Mouse (Mus musculus): ENCODE data around the gene Ppm1f. TPM values are rescaled to one million over a fixed set of nuclear protein-coding genes. Genes with fewer than 3 reads are reported as not detected.

Ppm1f gene
- polyA plus RNA-seq, 1 experiment from 2014 or later = 24.3 TPM

DNA sequence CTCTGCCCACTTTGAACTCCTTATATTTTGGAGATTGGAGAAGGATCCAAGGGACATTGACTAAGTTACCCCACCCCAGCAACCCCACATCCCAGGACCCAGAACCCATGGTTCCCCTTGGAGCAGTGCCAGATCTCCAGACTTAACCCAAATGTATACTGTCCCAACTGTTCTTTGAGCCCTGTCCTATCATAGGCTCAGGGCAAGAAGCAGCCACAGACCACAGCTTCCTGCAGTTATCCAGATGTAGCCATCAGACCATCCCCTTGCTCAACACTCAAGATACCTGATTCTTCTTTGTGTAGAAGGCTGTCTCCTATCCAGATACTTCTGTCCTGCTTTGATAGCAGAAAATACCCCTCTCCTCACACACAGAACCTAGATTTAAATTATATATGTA, 31.1 kb upstream of the Ppm1f start:
- Histone ChIP-seq H3K9me3 (ENCODE audit: control insufficient read depth, low read length) (no peaks in the 10 kb centered on the region), H3K27ac (ENCODE audit: low read depth, low read length) (no peak overlapping the region), H3K4me2 (ENCODE audit: low read depth) (no peak overlapping the region), H3K36me3 (ENCODE audit: control insufficient read depth, insufficient read depth, low read length) (no peaks in the 10 kb centered on the region), H3K4me3 (ENCODE audit: low read depth, low read length) (no peak overlapping the region), H3K27me3 (ENCODE audit: control insufficient read depth, insufficient read depth, low read length) (no peaks in the 10 kb centered on the region), H3K9ac (ENCODE audit: low read length) (no peak overlapping the region), H3K4me1 (ENCODE audit: control insufficient read depth, insufficient read depth, low read length) (no peaks in the 10 kb centered on the region)
- DNase-seq (ENCODE audit: low spot score) (no peak), ATAC-seq (ENCODE audit: insufficient read depth, low FRiP score, low TSS enrichment) (no peak)

DNA sequence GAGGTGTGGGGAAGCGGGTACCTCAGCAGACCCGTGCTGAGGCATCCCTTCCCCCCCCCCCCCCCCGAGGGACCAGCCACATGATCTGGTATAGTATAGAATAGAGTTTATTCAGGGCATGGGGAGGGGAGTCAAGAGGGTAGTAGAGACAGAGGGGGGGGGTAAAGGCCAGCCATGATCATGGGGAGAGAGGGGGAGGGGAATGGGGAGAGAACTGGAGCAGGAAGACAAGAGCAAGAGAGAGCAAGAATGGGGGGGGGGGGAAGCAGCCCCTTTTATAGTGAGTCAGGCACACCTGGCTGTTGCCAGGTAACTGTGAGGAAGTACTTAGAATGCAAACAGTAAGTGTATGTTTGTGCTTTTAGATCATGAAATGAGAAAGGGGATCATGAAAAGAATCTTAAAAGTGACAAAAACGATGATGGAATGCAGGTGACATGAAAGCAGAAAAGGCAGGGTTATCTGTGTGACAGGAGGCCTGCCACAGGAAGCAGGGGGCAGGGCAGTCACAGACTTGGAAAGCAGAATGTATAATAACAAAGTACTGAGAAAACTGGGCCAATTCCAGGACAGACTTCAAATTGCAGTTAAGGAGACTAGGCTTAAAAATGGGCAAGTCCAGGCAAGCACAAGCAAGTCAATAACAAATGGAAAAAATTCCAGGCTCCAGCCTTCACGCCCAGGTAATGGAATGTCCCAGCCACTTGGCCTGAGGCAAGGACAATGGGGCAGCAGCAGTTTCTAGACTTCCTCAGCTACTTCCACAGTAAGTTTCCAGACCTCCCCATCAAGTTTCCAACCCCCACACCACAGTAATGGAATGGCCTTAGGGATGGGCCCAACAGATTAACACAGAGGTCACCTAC, 30.3 kb upstream of the Ppm1f start:
- no peak overlapping the region for H3K27ac ChIP-seq (ENCODE audit: low read depth, low read length)
- no peak for ATAC-seq (ENCODE audit: insufficient read depth, low FRiP score, low TSS enrichment)
- H3K4me2 ChIP-seq (ENCODE audit: low read depth) = no peak overlapping the region
- H3K9ac ChIP-seq (ENCODE audit: low read length) = no peak overlapping the region
- H3K27me3 ChIP-seq (ENCODE audit: control insufficient read depth, insufficient read depth, low read length) = no peaks in the 10 kb centered on the region
- H3K4me1 ChIP-seq (ENCODE audit: control insufficient read depth, insufficient read depth, low read length) = no peaks in the 10 kb centered on the region
- H3K4me3 ChIP-seq (ENCODE audit: low read depth, low read length) = no peak overlapping the region
- no peak for DNase-seq (ENCODE audit: low spot score)
- H3K36me3 ChIP-seq (ENCODE audit: control insufficient read depth, insufficient read depth, low read length) = no peaks in the 10 kb centered on the region
- 64% methylated on average over 4 of the region's 5 CpGs for WGBS
- no peaks in the 10 kb centered on the region for H3K9me3 ChIP-seq (ENCODE audit: control insufficient read depth, low read length)

DNA sequence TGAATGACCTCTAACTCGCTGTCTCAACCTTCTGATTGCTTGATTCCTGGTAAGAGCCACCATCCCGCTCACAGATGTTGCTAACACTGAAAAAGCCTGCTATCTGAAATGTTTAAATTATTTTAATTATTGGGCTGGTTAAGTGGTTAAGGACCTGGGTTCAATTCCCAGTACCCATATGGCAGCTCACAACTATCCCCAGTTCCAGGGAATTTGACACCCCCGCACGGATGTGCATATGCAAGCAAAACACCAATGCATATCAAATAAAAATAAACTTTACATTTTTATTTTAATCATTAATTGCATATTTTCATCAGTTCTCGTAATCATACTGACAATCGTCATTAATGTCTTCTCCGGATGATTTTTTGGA, 26.0 kb upstream of the Ppm1f start:
- H3K9me3 ChIP-seq (ENCODE audit: control insufficient read depth, low read length) = no peaks in the 10 kb centered on the region
- peak; percentile 54 for ATAC-seq (ENCODE audit: insufficient read depth, low FRiP score, low TSS enrichment)
- peak overlapping the region; percentile 49 for H3K4me2 ChIP-seq (ENCODE audit: low read depth)
- no peaks in the 10 kb centered on the region; the same call in 1 of the 2 replicates for H3K36me3 ChIP-seq (ENCODE audit: control insufficient read depth, insufficient read depth, low read length)
- H3K27me3 ChIP-seq (ENCODE audit: control insufficient read depth, insufficient read depth, low read length) = no peaks in the 10 kb centered on the region
- DNase-seq (ENCODE audit: low spot score) = no peak
- WGBS = 42% methylated on average over 7 of the region's 7 CpGs
- no peaks in the 10 kb centered on the region; the same call in 1 of the 2 replicates for H3K4me1 ChIP-seq (ENCODE audit: control insufficient read depth, insufficient read depth, low read length)
- H3K4me3 ChIP-seq (ENCODE audit: low read depth, low read length) = peak overlapping the region; percentile 72
- peak overlapping the region; percentile 81; the same call in 1 of the 2 replicates for H3K9ac ChIP-seq (ENCODE audit: low read length)
- H3K27ac ChIP-seq (ENCODE audit: low read depth, low read length) = no peak overlapping the region

DNA sequence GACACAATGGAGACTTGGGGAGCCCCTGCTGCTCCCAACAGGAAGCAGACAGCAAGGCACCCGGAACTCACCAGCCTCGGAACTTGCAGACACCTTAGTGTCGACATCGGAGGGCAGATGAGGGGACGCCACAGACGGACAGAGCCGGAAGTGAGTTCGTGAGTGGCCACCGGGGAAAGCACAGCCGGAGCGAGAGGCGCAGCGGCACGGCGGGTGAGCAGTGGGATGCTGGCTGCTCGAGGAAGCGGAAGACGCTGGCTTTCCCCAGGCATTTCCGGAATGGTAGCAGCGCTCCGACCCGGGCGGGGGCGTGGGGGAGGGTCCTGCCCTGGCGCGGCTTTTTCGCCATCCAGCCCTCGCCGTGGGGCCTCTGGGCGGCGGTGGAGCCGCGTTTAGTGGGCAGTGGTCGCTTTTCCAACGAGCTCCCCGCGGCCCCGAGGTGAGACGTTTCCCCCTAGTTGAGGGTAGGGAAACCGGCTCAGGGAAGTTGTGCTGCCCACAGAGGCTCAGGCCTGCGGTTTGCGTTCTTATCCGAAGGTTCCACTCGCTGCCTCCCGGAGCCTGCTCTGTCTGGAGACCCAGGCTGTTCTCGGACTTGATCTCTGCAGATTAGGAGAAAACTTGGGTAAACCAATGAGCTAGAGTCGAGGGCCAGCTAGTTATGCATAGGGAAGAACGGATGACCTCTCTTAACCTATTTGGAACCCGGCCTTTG, 25.5 kb upstream of the Ppm1f start, which contains the start of the genes Top3b and Vpreb1:
TSS of gene Top3b (plus strand) at position 120 of the 715 bp plus-strand sequence.
TSS of gene Vpreb1 (minus strand) at position 227 of the 715 bp plus-strand sequence.
- H3K4me2 ChIP-seq (ENCODE audit: low read depth) = peak within 1 kb of the TSS; percentile 49
- WGBS = 0% methylated on average over 49 of the region's 49 CpGs
- H3K4me3 ChIP-seq (ENCODE audit: low read depth, low read length) = peak within 1 kb of the TSS; percentile 72
- H3K36me3 ChIP-seq (ENCODE audit: control insufficient read depth, insufficient read depth, low read length) = peaks cover 1% of the 10 kb centered on the region
- no peaks in the 10 kb centered on the region; the same call in 1 of the 2 replicates for H3K4me1 ChIP-seq (ENCODE audit: control insufficient read depth, insufficient read depth, low read length)
- peak; percentile 94 for DNase-seq (ENCODE audit: low spot score)
- H3K27ac ChIP-seq (ENCODE audit: low read depth, low read length) = peak within 1 kb of the TSS; percentile 77
- H3K9me3 ChIP-seq (ENCODE audit: control insufficient read depth, low read length) = no peaks in the 10 kb centered on the region
- H3K9ac ChIP-seq (ENCODE audit: low read length) = peak within 1 kb of the TSS; percentile 81
- no peaks in the 10 kb centered on the region for H3K27me3 ChIP-seq (ENCODE audit: control insufficient read depth, insufficient read depth, low read length)
- ATAC-seq (ENCODE audit: insufficient read depth, low FRiP score, low TSS enrichment) = peak; percentile 95

DNA sequence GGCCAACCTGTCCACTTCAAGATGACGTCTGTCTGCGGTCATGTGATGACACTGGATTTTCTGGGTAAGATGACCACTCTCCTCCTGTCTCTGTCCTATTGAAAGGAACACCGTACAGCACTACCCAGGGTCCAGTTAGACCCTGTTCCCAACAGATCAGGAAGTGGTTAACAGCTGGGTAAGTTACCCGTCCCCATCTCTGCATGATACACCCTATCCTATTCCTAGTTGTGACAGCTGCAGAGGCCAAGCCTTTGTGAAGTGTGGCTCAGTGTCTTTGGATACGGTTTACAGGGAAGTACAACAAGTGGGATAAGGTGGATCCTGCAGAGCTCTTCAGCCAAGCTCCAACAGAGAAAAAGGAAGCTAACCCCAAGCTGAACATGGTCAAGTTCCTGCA, 17.2 kb upstream of the Ppm1f start:
- H3K4me1 ChIP-seq (ENCODE audit: control insufficient read depth, insufficient read depth, low read length) = no peaks in the 10 kb centered on the region
- H3K9ac ChIP-seq (ENCODE audit: low read length) = no peak overlapping the region
- H3K4me2 ChIP-seq (ENCODE audit: low read depth) = no peak overlapping the region
- peaks cover 21% of the 10 kb centered on the region for H3K36me3 ChIP-seq (ENCODE audit: control insufficient read depth, insufficient read depth, low read length)
- no peaks in the 10 kb centered on the region for H3K9me3 ChIP-seq (ENCODE audit: control insufficient read depth, low read length)
- no peak overlapping the region for H3K4me3 ChIP-seq (ENCODE audit: low read depth, low read length)
- H3K27ac ChIP-seq (ENCODE audit: low read depth, low read length) = no peak overlapping the region
- no peaks in the 10 kb centered on the region for H3K27me3 ChIP-seq (ENCODE audit: control insufficient read depth, insufficient read depth, low read length)
- ATAC-seq (ENCODE audit: insufficient read depth, low FRiP score, low TSS enrichment) (no peak), DNase-seq (ENCODE audit: low spot score) (no peak)
- 93% methylated on average over 5 of the region's 5 CpGs for WGBS

DNA sequence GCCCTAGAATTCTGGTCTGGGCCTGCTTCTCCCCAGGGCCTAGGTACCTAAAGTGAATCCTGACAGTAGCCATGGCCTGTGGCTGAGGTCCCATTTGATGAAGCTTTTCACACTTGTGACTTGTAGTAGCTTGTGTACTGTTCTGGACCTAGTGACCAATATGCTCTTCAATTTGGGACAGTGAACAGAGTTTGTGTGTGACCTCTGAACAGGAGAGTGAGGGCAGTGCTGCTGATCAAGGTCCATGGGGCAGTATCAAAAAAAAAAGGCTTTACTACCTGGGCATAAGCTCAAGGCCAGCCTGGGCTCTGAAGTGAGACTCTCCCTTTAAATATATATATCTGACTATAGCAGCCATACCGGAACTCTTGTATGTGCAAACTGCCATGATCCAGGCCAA, 7.9 kb upstream of the Ppm1f start:
- Histone ChIP-seq H3K4me1 (ENCODE audit: control insufficient read depth, insufficient read depth, low read length) (no peaks in the 10 kb centered on the region), H3K9ac (ENCODE audit: low read length) (no peak overlapping the region), H3K9me3 (ENCODE audit: control insufficient read depth, low read length) (no peaks in the 10 kb centered on the region), H3K27me3 (ENCODE audit: control insufficient read depth, insufficient read depth, low read length) (no peaks in the 10 kb centered on the region), H3K36me3 (ENCODE audit: control insufficient read depth, insufficient read depth, low read length) (peaks cover 17% of the 10 kb centered on the region), H3K27ac (ENCODE audit: low read depth, low read length) (no peak overlapping the region), H3K4me3 (ENCODE audit: low read depth, low read length) (no peak overlapping the region), H3K4me2 (ENCODE audit: low read depth) (no peak overlapping the region)
- WGBS = 97% methylated on average over 1 of the region's 1 CpGs
- ATAC-seq (ENCODE audit: insufficient read depth, low FRiP score, low TSS enrichment) = no peak
- no peak for DNase-seq (ENCODE audit: low spot score)

DNA sequence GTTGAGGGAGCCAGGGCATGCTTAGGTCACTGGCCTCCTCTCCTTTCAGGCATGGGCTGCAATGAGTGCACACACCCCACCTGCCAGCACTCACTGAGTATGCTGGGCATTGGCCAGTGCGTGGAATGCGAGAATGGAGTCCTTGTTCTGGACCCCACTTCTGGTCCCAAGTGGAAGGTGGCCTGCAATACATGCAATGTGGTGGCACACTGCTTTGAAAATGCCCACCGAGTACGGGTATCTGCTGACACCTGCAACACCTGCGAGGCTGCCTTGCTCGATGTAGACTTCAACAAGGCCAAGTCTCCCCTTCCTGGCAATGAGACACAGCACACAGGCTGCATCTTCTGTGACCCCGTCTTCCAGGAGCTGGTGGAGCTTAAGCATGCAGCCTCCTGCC, 3.9 kb upstream of the Ppm1f start:
- Histone ChIP-seq H3K36me3 (ENCODE audit: control insufficient read depth, insufficient read depth, low read length) (peaks cover 6% of the 10 kb centered on the region), H3K27me3 (ENCODE audit: control insufficient read depth, insufficient read depth, low read length) (no peaks in the 10 kb centered on the region), H3K4me1 (ENCODE audit: control insufficient read depth, insufficient read depth, low read length) (no peaks in the 10 kb centered on the region), H3K9me3 (ENCODE audit: control insufficient read depth, low read length) (no peaks in the 10 kb centered on the region), H3K9ac (ENCODE audit: low read length) (no peak overlapping the region), H3K4me2 (ENCODE audit: low read depth) (no peak overlapping the region), H3K27ac (ENCODE audit: low read depth, low read length) (no peak overlapping the region), H3K4me3 (ENCODE audit: low read depth, low read length) (no peak overlapping the region)
- ATAC-seq (ENCODE audit: insufficient read depth, low FRiP score, low TSS enrichment) (no peak), DNase-seq (ENCODE audit: low spot score) (no peak)
- WGBS = 96% methylated on average over 7 of the region's 7 CpGs

DNA sequence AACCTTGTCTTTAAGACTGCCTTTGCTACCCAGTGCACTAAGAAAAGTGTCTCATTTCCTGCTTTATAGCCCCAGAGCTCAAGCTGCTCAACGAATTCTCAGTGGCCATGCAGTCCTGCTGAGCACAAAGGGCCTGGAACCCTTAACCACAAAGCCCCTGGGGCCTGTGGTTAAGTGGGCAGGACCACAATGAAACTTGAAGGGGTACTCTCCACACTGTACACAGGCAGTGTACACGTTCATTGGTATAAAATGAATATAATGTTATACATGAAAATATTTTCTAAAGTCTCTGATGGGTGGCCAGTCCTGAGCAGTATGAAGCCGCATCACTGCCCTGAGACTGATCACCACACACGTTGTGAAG, 271 bp upstream of the Ppm1f start:
- Histone ChIP-seq H3K27ac (ENCODE audit: low read depth, low read length) (no peak overlapping the region), H3K4me2 (ENCODE audit: low read depth) (no peak overlapping the region; the same call in 1 of the 2 replicates), H3K36me3 (ENCODE audit: control insufficient read depth, insufficient read depth, low read length) (no peaks in the 10 kb centered on the region; the same call in none of the 2 replicates), H3K4me3 (ENCODE audit: low read depth, low read length) (no peak overlapping the region), H3K4me1 (ENCODE audit: control insufficient read depth, insufficient read depth, low read length) (no peaks in the 10 kb centered on the region), H3K9ac (ENCODE audit: low read length) (peak overlapping the region; percentile 53), H3K9me3 (ENCODE audit: control insufficient read depth, low read length) (no peaks in the 10 kb centered on the region), H3K27me3 (ENCODE audit: control insufficient read depth, insufficient read depth, low read length) (no peaks in the 10 kb centered on the region)
- WGBS = 24% methylated on average over 4 of the region's 4 CpGs
- DNase-seq (ENCODE audit: low spot score) (no peak), ATAC-seq (ENCODE audit: insufficient read depth, low FRiP score, low TSS enrichment) (peak; percentile 79; the same call in 1 of the 2 replicates)
